Mouse (Mus musculus) midbrain, embryonic 10.5 days (tissue): ENCODE measurements around the gene Sox5. TPM values are rescaled to one million over a fixed set of nuclear protein-coding genes. Genes with fewer than 3 reads are reported as not detected.

Source experiments
- DNase-seq: peaks from one replicate; pipeline ENCODE4 v3.0.0-alpha.2; 2017; ENCODE audit warnings: low spot score
- H3K27ac ChIP-seq: fragments of 300-500 bp; sonication (generic); replicated peaks from 2 replicates; pipeline ENCODE4 v1.5.1; 2016; ENCODE audit warnings: mild to moderate bottlenecking
- H3K27me3 ChIP-seq: fragments of 300-500 bp; sonication (generic); 2 replicates; pipeline ENCODE4 v1.6.1; 2016; ENCODE audit warnings: low read depth, mild to moderate bottlenecking; ENCODE audit not compliant: poor library complexity, severe bottlenecking
- H3K36me3 ChIP-seq: fragments of 300-500 bp; sonication (generic); 2 replicates; pipeline ENCODE4 v1.6.1; 2016; ENCODE audit warnings: mild to moderate bottlenecking, moderate library complexity
- H3K4me1 ChIP-seq: fragments of 300-500 bp; sonication (generic); 2 replicates; pipeline ENCODE4 v1.6.1; 2016
- H3K4me3 ChIP-seq: fragments of 300-500 bp; sonication (generic); 2 replicates; pipeline ENCODE4 v1.5.1; 2016; ENCODE audit warnings: mild to moderate bottlenecking, moderate library complexity
- H3K9me3 ChIP-seq: fragments of 300-500 bp; sonication (generic); replicated peaks from 2 replicates; pipeline ENCODE4 v1.6.1; 2016; ENCODE audit warnings: mild to moderate bottlenecking
- WGBS: fragments of 180-500 bp; shearing (Covaris S2); methylation state at CpG from one replicate; pipeline ENCODE4 v1.1.7; 2016; 5-methylcytosine and 5-hydroxymethylcytosine counted together
- polyA plus RNA-seq: library from polyadenylated mRNA; unstranded; fragments of >200 nt; fragmentation: Nextera tagmentation; extraction: Ambion mirVana; gene quantifications from 2 replicates; pipeline ENCODE4 v1.2.1, GENCODE M21; 2016

Sox5 gene
- polyA plus RNA-seq, 1 experiment from 2014 or later: 28.2 TPM

- no peak overlapping the region for H3K4me3 ChIP-seq
- H3K36me3 ChIP-seq: no peaks in the 10 kb centered on the region
- DNase-seq: no peak
- H3K4me1 ChIP-seq: no peaks in the 10 kb centered on the region
- H3K9me3 ChIP-seq: no peaks in the 10 kb centered on the region
- 89% methylated on average over 7 of the region's 7 CpGs for WGBS
- H3K27me3 ChIP-seq: no peaks in the 10 kb centered on the region
- no peak overlapping the region for H3K27ac ChIP-seq
Observed at GRCm38 (mm10) chr6:144693211-144693899, 88.4 kb downstream of the Sox5 start.

GRCm38 (mm10) chr6:144691298-144692041 lies 90.3 kb downstream of the Sox5 start:
- 85% methylated on average over 7 of the region's 7 CpGs for whole genome bisulfite sequencing
- no peaks in the 10 kb centered on the region for H3K4me1 ChIP-seq
- DNase-seq: no peak
- no peaks in the 10 kb centered on the region for H3K36me3 ChIP-seq
- H3K4me3 ChIP-seq: no peak overlapping the region
- H3K27ac ChIP-seq: no peak overlapping the region
- no peaks in the 10 kb centered on the region for H3K9me3 ChIP-seq
- no peaks in the 10 kb centered on the region for H3K27me3 ChIP-seq

- H3K27ac ChIP-seq: no peak overlapping the region
- no peak overlapping the region for H3K4me3 ChIP-seq
- no peaks in the 10 kb centered on the region for H3K4me1 ChIP-seq
- WGBS: 95% methylated on average over 3 of the region's 3 CpGs
- no peak for DNase-seq
- no peaks in the 10 kb centered on the region for H3K27me3 ChIP-seq
- no peaks in the 10 kb centered on the region for H3K9me3 ChIP-seq
- H3K36me3 ChIP-seq: no peaks in the 10 kb centered on the region
Observed at GRCm38 (mm10) chr6:144689076-144689475, 92.7 kb downstream of the Sox5 start.

DNA sequence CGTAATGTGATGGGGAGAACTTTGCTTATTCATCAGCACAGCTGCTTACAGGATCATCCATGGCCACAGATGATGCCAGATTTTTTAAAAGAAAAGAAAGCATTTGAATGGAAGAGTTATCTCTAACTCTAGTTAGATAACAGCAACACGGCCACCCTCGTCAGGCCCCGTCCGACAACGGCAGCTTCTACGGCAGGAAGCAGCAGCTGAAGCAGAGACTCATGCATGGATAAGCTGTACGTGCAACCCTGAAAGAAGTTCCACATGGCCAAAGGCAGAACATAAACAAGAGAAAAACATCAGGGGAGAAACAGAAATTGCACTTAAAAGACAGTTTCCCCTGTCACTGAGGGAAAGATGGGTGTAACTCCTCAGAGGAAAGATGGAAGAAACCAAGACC lies 94.1 kb downstream of the Sox5 start:
- WGBS: 87% methylated on average over 8 of the region's 8 CpGs
- no peaks in the 10 kb centered on the region for H3K9me3 ChIP-seq
- no peak overlapping the region for H3K27ac ChIP-seq
- H3K27me3 ChIP-seq: no peaks in the 10 kb centered on the region
- no peaks in the 10 kb centered on the region for H3K4me1 ChIP-seq
- H3K4me3 ChIP-seq: no peak overlapping the region
- no peaks in the 10 kb centered on the region for H3K36me3 ChIP-seq
- no peak for DNase-seq

DNA sequence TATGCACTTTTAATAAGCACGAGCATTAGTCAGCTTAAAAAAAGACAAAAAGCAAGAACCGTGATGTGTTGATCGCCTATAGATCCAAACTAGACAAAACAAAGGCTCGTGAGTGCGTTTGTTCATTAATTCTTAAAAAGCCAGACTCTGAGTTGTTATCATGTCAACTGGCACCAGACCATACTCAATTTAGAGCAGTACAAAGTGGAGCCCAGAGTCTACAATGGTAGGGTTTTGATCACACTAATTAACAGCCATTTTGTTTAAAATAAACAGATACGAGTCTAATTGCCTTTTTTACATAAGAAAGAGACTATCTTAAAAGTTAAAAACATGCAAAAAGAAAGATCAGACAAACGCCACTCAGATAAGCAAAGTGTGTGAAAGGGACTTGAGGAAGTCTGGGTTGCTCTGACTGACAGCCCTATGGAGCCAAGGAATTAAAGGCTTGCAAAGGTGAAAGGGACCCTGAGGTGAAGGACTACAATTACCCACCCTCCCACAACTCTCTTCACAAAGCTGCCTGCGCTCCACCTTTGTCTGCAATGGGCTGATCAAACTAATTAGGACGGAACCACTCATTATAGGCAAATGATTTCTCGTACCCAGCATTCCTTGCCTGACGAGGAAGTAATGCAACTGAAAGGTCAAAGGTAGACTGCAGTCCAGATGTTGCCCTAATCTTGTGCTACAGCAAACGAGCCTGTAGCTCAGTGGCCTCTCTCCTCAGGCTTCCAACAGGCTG lies 100.6 kb downstream of the Sox5 start:
- H3K4me1 ChIP-seq: peaks cover 5% of the 10 kb centered on the region
- H3K4me3 ChIP-seq: no peak overlapping the region
- H3K27ac ChIP-seq: no peak overlapping the region
- H3K9me3 ChIP-seq: no peaks in the 10 kb centered on the region
- no peaks in the 10 kb centered on the region for H3K36me3 ChIP-seq
- DNase-seq: no peak
- no peaks in the 10 kb centered on the region for H3K27me3 ChIP-seq
- 66% methylated on average over 12 of the region's 12 CpGs for whole genome bisulfite sequencing

DNA sequence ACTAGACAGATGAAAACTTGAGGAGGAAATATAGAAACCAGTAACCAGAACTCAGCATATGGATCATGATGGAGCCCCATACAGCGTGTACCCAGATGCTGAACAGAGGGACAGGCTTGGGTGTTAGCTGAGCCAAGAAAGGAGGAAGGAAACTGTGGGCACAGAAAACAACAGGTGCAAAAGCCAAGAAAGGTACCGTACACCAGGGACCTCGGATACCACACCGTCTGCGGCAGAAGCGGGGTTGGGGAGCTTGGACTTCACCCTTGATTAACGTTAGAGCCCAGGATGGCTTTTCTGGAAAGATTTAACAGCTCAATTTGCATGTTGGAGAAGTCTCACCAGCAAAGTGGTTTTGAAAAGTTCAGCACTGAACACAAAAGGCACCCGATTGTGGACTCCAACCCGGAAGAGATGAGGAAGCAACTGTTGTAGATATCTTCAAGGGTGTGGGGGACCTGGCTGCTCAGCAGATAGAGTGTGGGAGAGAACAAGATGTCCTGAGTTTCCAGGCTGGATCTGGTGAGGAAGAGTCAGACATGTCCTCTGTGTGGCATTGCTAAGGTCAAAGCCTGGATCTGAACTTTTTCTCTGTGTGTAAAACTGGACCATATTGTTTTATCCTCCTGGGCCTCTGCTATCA lies 104.2 kb downstream of the Sox5 start:
- no peak overlapping the region for H3K4me3 ChIP-seq
- H3K36me3 ChIP-seq: no peaks in the 10 kb centered on the region
- peaks cover 5% of the 10 kb centered on the region for H3K4me1 ChIP-seq
- no peaks in the 10 kb centered on the region for H3K9me3 ChIP-seq
- no peaks in the 10 kb centered on the region for H3K27me3 ChIP-seq
- 95% methylated on average over 9 of the region's 9 CpGs for WGBS
- no peak for DNase-seq
- H3K27ac ChIP-seq: no peak overlapping the region

DNA sequence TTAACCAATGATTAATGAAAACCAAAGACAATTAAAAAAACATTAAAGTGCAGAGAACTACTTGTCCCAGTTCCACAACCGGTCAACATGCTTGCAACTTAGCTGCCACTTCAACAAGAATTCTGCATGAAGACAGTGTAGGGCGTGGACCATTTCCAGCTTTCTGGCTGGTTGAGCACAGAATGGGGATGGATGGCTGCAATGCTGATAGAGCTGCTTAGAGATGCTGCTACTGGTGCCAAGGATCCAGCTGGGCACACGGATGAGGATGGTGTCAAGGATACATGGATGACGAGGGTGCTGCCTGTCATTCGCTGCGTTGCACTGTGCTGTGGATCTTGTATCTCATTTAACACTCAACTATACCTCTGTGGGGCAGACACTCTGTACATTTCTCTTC lies 106.7 kb downstream of the Sox5 start:
- Histone ChIP-seq H3K4me3 (no peak overlapping the region), H3K9me3 (no peaks in the 10 kb centered on the region), H3K4me1 (peaks cover 13% of the 10 kb centered on the region), H3K27ac (no peak overlapping the region), H3K27me3 (no peaks in the 10 kb centered on the region), H3K36me3 (no peaks in the 10 kb centered on the region)
- no peak for DNase-seq
- 95% methylated on average over 6 of the region's 6 CpGs for WGBS

- Histone ChIP-seq H3K4me3 (no peak overlapping the region), H3K9me3 (no peaks in the 10 kb centered on the region), H3K27ac (no peak overlapping the region), H3K4me1 (peaks cover 13% of the 10 kb centered on the region), H3K36me3 (no peaks in the 10 kb centered on the region), H3K27me3 (no peaks in the 10 kb centered on the region)
- 89% methylated on average over 8 of the region's 8 CpGs for WGBS
- no peak for DNase-seq
Observed at GRCm38 (mm10) chr6:144673906-144674305, 107.9 kb downstream of the Sox5 start.

DNA sequence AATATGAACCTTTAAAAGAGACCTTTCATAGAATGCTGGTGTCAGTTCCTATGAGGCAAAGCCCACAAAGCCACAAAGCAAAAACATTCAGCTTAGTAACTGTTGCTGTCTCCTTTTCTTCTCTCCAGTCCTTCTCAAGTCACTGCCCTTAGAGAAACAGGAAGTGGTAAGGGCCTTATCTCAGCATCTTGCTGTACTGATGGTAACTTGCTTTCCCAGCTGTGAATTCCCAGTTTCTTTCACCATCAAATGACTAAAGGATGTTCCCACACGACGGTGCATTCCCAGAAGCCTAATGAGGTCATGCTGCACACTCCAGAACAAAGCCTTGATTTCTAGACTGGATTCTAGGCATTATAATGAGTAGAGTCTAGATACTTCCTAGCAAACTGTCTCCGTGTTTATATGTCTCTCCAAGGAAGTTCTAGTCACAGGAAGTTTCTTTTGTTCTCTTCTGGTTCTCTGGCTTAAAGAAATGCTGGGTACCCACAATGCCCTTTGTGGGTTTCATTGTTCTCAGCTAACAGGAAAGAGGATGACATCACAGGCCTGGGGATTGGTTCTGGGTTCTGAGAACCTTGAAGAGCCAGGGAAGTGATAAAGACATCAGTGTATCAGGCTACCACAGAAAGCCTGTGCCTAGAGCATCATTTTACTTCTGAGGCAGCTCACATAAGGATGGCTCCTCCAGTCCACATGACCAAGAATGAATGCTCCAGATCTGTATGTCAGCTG lies 111.2 kb downstream of the Sox5 start:
- WGBS: 61% methylated on average over 3 of the region's 3 CpGs
- Histone ChIP-seq H3K4me3 (no peak overlapping the region), H3K27me3 (no peaks in the 10 kb centered on the region), H3K36me3 (no peaks in the 10 kb centered on the region), H3K27ac (no peak overlapping the region), H3K9me3 (no peaks in the 10 kb centered on the region; the same call in 1 of the 2 replicates), H3K4me1 (peaks cover 13% of the 10 kb centered on the region)
- no peak for DNase-seq

- Histone ChIP-seq H3K27ac (no peak overlapping the region), H3K4me1 (peaks cover 9% of the 10 kb centered on the region), H3K36me3 (no peaks in the 10 kb centered on the region), H3K4me3 (no peak overlapping the region), H3K27me3 (no peaks in the 10 kb centered on the region), H3K9me3 (no peaks in the 10 kb centered on the region; the same call in 1 of the 2 replicates)
- DNase-seq: no peak
- 93% methylated on average over 6 of the region's 6 CpGs for WGBS
Observed at GRCm38 (mm10) chr6:144666617-144667016, 115.2 kb downstream of the Sox5 start.

GRCm38 (mm10) chr6:144664765-144665164 lies 117.0 kb downstream of the Sox5 start:
- H3K36me3 ChIP-seq: no peaks in the 10 kb centered on the region
- DNase-seq: no peak
- H3K27me3 ChIP-seq: no peaks in the 10 kb centered on the region
- 87% methylated on average over 9 of the region's 9 CpGs for WGBS
- H3K9me3 ChIP-seq: no peaks in the 10 kb centered on the region; the same call in 1 of the 2 replicates
- H3K4me3 ChIP-seq: no peak overlapping the region
- H3K4me1 ChIP-seq: no peaks in the 10 kb centered on the region
- H3K27ac ChIP-seq: no peak overlapping the region

- no peaks in the 10 kb centered on the region for H3K36me3 ChIP-seq
- no peak overlapping the region for H3K27ac ChIP-seq
- H3K4me1 ChIP-seq: no peaks in the 10 kb centered on the region
- WGBS: 83% methylated on average over 4 of the region's 4 CpGs
- no peak overlapping the region for H3K4me3 ChIP-seq
- no peaks in the 10 kb centered on the region; the same call in 1 of the 2 replicates for H3K9me3 ChIP-seq
- no peaks in the 10 kb centered on the region for H3K27me3 ChIP-seq
- no peak for DNase-seq
Observed at GRCm38 (mm10) chr6:144663516-144664074, 118.2 kb downstream of the Sox5 start.
